Mouse (Mus musculus) urinary bladder, adult 18-20 months (tissue): ENCODE measurements around the gene Pam16.

Experiments used
- DNase-seq, 2 experiments: peaks; one replicate each; pipeline ENCODE4 v3.0.0; 2022; ENCODE audit warnings: low spot score in 2 of 2, mixed read lengths in 2 of 2

The Pam16 gene

DNA sequence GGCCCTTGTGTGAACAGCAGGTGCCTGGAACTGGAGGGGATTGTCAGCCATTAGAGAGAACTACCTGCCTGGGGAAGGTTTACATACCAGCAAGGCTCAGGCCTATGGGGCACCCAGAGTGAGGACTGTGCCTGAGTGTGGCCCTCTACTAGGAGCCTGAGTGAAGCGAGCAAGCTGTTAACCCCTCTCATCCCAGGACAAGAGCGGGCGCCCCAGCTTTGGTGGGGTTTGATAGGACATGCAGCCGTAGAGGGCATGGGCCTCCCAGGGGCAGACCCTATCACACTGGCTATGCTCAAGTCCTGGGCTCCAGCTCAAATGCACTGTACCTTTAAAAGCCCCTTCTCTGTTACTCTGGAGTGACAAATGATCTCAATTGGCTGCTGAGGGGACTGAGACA is 22.0 kb upstream of the Pam16 start:
- no peak for DNase-seq

GRCm38 (mm10) chr16:4645867-4646266 is 21.1 kb upstream of the Pam16 start:
- no peak for DNase-seq

GRCm38 (mm10) chr16:4643670-4644419 is 19.1 kb upstream of the Pam16 start:
- DNase-seq, result peak in 1 of 2 experiments; percentile 75

DNA sequence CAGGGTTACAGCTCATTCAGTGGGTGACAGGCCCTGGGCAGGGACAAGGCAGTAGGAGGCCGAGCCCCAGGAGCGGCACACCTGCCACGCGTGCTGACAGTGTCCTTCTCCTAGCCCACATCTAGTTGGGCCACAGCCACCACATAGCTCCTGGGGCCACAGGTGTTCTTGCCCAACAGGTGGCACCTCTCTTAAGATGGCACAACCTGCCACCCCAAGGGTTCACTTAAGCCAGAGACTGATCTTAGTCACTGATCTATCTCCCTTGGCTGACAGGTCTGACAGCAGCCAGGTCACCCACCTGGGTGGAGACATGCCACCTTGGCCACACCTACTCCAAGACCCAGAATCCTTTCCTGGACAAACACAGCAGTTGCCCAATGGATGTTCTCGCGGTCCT is 18.1 kb upstream of the Pam16 start:
- no peak for DNase-seq

GRCm38 (mm10) chr16:4642190-4642589 is 17.4 kb upstream of the Pam16 start:
- peak in 1 of 2 experiments; percentile 72 for DNase-seq

DNA sequence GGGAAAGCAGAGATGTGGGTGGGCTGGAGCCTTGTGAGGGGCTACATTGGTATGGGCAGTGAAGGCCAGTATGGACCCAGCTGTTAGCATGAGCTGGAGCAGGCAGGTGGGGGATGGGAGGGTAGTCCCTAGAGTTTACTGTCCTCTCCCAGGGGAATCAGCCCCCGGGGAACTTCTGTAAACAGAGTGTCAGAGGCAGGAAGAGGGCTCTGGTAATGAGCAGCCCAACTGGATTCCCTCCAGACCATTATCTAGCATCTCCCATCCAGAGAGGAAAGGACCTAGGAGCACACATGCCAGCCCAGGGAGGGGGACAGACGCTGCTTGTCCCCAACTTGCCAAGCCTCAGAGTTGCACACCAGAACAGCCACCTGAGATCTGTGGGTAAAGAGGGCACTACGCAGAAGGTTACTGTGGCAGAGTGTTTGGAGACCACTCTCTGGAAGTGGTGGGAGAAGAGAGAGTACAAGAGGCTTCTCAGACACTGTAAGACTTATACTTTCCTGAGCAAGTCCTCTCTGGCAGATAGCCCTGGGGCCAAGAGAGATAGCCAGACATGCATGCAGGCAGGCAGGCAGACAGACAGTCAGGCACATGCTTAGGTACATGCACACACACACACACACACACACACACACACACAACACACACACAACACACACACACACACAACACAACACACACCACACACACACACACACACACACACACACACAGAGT is 16.5 kb upstream of the Pam16 start:
- DNase-seq, result no peak

- DNase-seq, result no peak
Measured at GRCm38 (mm10) chr16:4640267-4641005, 15.6 kb upstream of the Pam16 start.

DNA sequence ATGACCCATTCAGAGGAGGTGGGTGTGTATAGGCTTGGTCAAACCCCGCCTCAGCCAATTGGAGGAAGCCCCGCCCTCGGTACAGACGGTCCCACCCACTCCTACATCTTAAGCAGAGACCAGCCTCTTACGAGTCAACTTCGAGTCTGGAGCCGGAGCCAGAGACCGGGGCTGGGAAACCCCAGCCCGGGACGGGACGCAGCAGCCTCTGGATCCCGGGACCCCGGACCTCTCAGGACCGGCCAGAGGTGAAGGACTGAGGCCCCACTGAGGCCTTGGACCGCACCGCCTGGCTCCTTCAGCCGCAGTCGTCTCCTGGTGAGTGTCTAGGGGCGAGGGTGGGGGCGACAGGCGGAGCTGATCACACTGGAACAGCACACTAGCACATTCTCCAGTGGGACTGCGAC is 15.0 kb upstream of the Pam16 start, which contains the start of the genes Vasn and Dnaja3:
TSS of gene Vasn (plus strand) at position 111 of the 407 bp plus-strand sequence.
TSS of gene Dnaja3 (plus strand) at position 159 of the 407 bp plus-strand sequence.
- peak; percentile 80 to 91 for DNase-seq

DNA sequence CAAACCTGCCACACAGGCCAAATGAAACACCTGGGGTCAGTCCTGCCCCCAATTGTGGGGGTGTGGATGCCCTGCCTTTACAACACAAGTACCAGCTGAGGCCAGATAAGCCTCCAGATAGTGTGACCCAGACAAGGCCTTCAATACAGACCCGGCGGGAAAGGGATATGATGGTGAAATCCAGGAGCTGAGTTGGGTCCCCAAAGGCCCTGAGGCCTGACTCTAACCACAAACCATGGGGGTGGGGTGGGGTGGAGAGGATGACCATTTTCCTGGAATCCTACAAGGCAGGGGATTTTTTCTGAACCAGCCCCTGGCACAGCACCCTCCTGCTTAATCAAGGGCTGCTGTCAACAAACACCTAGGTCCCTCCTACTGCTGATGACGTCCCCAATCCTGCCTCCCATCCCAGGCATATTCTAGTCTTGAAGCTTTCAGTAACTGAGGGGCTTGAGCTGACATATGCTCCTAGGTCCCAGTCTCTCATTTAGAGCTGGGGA is 14.2 kb upstream of the Pam16 start:
- no peak for DNase-seq

GRCm38 (mm10) chr16:4635760-4636159 is 11.0 kb upstream of the Pam16 start:
- DNase-seq, result no peak

GRCm38 (mm10) chr16:4634681-4635080 is 9.9 kb upstream of the Pam16 start:
- no peak for DNase-seq

GRCm38 (mm10) chr16:4633661-4634060 is 8.9 kb upstream of the Pam16 start:
- DNase-seq, result no peak

GRCm38 (mm10) chr16:4632050-4632449 is 7.3 kb upstream of the Pam16 start:
- DNase-seq, result no peak

GRCm38 (mm10) chr16:4629950-4630349 is 5.2 kb upstream of the Pam16 start:
- DNase-seq, result peak; percentile 64 to 77

- no peak for DNase-seq
Measured at GRCm38 (mm10) chr16:4628898-4629419, 4.2 kb upstream of the Pam16 start.

- no peak for DNase-seq
Measured at GRCm38 (mm10) chr16:4627105-4627504, 2.3 kb upstream of the Pam16 start.

- DNase-seq, result no peak
Measured at GRCm38 (mm10) chr16:4624074-4624473, 714 bp downstream of the Pam16 start.

- no peak for DNase-seq
Measured at GRCm38 (mm10) chr16:4616829-4617228, 8.0 kb downstream of the Pam16 start.

GRCm38 (mm10) chr16:4615297-4615696 is 9.5 kb downstream of the Pam16 start:
- no peak for DNase-seq

DNA sequence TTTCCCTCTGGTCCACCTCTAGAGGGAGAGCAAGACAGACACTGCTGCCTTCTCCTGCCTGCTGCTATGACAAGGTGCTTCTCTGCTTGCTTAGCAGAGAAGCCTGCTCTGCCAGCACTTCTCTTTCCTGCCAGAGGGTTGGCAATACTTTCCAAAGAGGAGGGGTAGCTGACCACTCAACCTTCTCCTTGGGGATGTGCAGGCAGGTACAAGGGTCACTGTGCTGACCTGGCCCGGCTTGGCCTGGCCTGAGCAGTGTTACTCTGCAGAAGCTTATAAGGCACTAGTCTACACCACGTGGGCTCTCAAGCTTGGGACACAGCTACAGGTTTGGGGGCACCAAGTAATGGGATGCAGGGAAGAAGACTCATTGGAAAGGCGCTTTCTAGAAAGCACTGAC is 10.1 kb downstream of the Pam16 start:
- DNase-seq, result no peak

DNA sequence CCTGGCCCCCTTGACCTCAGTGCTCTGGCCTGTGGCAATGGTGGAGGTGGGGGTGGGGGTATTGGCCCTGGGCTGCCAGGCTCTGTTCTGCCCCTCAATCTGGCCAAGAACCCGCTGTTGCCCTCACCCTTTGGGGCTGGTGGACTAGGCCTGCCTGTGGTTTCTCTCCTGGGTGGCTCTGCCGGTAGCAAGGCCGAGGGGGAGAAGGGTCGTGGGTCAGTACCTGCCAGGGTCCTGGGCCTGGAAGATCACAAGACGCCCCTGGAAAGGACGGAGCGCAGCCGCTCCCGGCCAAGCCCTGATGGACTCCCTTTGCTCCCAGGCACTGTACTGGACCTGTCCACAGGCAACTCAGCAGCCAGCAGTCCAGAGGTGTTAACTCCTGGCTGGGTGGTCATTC is 11.1 kb downstream of the Pam16 start:
- DNase-seq, result no peak

DNA sequence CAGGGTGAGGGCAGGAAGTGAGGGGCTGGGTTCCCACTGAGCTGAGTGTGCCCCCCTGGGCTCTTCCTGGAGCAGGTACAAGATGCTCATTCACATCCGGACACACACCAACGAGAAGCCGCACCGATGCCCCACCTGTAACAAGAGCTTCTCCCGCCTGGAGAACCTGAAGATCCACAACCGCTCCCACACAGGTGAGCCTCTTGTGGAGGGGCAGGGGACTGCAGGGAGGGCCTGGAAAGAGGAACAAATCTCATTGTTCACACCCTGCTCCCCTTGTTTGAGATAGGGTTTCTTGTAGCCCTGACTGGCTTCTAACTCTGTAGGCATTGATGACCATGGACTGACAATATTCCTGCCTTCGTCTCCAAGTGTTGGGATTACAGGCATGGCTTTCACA is 13.1 kb downstream of the Pam16 start:
- DNase-seq, result no peak
